Mouse (Mus musculus): ENCODE measurements around the gene Prkg1.

DNA sequence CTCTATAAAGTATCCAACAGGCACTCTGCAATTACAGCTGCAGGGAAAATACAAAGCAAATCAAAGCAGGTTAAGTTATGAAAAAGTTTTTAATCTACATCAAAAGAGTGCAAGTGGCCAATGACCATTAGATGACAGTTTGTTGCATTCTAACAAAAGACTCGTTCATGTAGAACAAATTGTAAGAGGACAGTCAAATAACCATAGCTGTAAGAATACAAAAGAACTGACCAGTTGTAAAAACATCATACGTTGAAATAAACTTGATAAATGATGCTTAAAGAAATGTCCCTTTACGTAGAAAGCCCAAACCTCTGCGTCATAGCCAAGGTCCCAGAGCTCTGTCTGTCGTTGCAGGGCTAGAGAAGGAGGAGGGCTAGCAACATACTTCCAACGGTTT, 1200.3 kb downstream of the Prkg1 start:
- TF ChIP-seq CTCF (IDR thresholded peaks at IDR 0.05; ENCODE audit: low read depth) (no peak), EP300 (IDR thresholded peaks at IDR 0.05; ENCODE audit: low read depth) (no peak)
